Mouse (Mus musculus): ENCODE results near the gene Rcor1.

Gene Rcor1

DNA sequence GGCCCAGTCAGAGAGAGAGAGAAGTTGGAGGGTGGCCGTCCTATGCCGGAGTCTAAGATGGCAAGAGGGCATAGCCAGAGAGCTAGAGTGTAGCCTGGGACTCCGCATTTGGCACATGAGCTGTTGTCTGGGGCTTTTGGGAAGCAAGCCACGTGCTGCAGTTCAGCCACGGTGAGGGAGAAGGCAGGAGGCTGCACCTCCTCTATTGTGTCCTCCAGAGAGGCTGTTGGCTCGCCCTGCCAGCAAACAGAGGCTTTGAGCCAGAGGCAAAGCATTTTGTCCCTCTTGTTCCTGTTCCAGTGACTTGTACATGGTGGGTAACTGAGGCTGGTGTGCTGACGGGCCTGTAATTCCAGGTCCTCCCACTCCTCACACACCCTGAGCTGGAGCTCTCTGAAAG lies 95.0 kb downstream of the Rcor1 start:
- DNase-seq (ENCODE audit: low read depth, low spot score) = no peak

DNA sequence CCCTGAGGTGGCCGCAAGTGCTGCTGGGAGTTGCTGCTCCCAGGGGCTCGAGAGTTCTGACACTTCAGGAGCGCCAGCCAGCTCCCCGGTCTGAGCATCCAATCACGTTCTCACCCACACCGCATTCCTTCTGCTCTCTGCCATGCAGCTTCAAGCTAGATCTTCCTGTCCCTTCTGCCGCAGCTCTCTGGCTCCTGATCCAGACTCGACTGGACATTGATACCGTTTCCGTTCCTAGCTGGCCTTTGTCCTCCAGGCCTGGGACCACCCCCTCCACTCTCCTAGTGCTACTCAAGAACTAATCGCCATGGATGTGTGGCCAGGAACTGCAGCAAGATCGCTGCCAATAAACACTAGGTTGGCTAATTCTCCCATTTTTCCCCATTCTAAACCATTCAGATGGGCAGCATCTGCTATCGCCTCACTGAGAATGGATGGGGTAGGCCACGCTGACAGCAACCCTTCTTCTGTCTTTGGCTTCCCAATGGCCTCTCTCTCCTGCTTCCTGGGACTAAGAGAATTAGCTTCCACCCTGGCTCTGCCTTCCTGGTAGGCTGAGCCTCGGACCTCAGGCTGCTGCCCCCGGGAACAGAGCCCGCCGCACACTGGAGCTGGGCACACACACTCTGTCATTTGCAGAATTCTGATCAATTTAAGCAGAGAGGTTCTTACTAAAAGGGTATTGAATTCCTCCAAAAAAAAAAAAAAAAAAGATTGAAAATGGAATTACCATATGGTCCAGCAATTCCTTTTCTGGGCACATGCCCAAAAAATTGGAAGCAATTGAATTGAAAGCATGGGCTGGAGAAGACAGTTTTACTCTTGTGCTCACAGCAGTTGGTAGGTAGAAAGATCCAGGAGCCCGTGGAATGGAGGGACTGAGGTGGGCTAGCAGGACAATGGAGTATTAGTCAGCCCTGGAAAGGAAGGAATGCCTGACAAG lies 95.9 kb downstream of the Rcor1 start:
- DNase-seq (ENCODE audit: low read depth, low spot score) = no peak

DNA sequence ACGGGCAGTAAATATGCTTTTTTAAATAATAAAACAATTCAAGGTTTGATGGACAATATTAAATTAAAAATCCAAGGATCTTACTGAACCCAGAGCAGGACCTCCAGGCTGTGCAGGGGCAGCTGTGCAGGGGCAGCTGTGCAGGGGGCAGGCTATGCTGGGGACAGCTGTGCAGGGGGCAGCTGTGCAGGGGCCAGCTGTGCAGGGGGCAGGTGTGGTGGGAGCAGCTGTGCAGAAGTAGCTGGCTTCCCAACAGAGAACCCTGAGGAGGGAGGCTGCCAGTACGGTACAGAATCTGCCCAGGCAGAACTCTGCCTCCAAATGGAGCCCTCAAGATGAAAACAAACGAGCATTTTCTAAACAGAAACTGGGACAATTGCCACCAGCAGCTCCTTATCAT lies 96.8 kb downstream of the Rcor1 start:
- no peak for DNase-seq (ENCODE audit: low read depth, low spot score)

DNA sequence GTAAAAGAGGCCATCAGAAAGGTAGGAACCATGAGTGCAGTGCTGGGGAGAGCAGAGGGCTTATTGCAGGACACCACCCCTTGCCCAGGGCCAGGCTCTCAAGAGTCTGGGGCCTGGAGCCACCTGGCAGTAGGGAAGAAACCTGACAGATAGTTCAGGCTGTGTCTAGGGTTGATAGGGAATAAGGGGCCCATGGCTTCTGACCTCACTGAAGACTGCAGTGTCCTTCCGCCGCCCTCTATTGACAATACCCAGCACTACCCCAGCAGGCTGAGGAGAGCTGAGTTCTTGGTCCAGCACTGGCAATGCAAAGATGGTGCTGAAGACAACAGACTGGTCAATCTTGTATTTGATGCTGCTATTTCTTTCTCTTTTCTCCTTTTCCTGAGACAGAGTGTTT lies 97.9 kb downstream of the Rcor1 start:
- no peak for DNase-seq (ENCODE audit: low read depth, low spot score)

DNA sequence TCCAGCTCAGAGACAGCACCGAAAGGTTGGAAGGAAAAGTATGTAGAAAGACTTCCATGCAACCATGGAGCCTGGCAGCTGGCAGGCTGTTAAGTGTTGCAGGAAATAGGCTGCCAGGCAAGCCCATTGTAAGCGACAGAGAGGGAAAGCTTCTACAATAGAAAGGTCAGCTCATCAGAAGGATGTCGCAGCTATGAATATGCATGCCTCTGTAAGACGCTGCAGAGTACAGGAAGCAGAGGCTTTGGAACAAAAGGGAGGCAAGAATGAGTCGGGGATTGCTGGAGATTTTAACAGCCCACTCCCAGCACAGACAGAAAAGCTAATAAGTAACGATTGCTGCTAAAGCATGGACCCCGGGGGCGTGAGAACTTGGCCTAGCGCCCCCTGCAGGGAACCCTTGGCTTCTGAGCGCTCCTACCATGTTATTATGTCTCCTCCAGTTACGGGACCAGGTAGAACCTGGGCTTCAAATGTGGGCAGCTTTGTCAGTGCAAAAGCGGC lies 103.9 kb downstream of the Rcor1 start:
- no peak for DNase-seq (ENCODE audit: low read depth, low spot score)

DNA sequence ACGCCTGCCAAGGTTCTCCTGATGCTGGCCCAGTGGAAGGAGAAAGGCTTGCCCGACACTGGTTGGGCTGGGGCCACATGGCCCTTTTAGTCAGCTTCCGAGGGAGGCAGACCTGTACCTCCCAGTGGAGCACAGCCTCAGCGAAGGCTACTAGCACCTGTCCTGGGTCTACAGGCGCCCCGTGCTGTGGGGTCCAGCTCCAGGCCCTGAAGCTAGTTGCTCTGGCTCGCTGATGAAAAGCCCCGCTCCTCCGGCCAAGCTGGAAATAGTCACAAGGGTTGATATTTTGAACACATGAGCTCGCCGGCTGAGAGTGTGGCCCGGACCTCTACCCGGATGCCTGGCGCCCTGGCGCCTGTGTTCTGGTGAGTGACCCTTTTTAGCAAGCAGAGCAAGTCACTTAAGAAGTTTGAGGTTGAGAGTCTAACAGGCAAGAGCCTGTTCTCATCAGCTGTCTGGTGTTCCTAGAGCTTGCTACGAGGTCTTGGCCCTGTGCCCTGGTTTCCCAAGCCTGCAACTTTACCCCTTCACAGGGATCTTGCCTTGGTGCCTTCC lies 104.4 kb downstream of the Rcor1 start:
- DNase-seq (ENCODE audit: low read depth, low spot score) = no peak

DNA sequence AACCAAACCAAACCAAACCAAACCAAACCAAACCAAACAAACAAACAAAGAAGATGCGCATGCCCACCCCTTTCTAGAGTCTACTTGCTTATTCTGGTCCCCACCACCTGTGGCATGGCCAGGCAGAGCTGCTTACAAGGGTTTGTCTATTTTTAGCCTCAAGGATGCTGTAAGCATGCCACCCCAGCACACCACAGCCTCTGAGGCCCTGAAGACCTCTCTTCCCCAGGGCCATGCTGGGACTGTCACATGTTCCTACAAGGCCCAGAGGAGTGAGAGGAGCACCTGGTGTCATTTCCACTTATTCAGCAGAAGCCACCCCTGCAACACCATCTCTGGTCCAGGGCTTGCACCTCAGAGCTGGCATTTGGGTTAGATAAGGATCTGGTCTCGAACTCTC lies 105.4 kb downstream of the Rcor1 start:
- no peak for DNase-seq (ENCODE audit: low read depth, low spot score)

DNA sequence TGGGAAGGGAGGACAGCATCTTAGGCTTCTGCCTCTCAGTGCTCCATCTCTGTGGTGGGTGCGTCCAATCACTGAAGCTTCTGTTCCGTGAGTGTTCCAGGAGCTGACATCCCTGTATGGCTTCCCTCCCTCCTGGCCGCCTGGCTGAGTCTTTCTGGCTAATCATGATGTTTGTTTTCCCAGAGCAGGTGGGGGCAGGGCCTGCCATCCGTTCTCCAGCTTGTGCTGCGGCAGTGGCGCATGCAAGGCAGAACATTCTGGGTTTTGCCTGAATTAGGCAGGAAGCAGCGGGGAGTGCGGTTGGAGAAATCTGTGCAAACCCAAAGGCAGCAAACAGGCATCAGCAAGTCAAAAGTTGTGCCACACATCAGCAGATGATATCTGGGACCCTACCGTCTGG lies 106.1 kb downstream of the Rcor1 start:
- DNase-seq (ENCODE audit: low read depth, low spot score) = no peak

DNA sequence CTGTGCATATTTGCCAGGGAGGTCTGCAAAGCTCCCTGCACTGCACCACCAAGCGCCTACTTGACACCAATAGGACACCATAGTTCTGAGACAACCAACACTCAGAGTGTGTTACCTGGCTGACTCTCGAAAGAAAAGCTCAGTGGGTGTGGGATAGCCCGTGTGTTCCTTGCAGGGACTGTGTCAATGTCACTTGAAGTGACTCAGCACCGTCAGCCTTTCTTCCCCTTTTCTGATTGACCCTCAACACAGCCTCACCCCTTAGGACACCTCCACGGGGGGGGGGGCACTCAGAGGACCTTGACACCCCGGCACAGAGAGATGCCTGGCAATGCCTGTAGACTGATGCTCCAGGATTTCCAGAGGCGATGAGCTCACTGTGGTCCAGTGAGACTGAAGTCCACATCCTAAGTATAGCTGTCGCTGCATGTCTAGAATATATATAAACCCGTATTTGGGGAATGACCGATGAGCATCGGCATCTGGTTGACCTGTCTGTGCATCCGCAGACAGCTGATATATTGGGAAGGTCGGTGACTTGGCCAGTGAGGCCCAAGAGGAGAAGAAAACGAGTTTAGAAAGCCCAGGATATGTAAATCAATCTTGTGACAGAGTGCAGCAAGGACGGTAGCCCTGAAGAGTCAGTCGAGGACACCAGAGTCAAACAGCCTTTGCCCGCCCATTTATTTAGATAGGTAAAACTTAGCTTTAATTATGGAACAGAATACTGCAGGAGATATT lies 110.5 kb downstream of the Rcor1 start:
- no peak for DNase-seq (ENCODE audit: low read depth, low spot score)

DNA sequence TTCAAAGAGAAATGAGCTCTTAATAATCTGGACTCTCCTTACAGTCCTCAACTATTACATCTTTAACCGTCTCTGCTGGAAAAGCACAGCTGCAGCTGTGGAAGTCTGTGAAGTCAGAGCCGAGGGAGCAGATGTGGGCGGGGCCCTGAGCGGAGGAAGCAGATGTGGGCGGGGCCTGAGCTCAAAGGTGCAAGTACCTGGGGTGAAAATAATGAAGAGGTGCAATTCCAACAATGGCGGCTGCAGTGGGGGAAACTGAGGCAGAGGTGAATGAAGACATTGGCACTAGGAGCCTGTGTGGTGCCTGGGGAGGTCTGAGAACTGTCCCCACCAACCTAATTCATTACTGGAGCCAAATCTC lies 111.1 kb downstream of the Rcor1 start:
- DNase-seq (ENCODE audit: low read depth, low spot score) = no peak

DNA sequence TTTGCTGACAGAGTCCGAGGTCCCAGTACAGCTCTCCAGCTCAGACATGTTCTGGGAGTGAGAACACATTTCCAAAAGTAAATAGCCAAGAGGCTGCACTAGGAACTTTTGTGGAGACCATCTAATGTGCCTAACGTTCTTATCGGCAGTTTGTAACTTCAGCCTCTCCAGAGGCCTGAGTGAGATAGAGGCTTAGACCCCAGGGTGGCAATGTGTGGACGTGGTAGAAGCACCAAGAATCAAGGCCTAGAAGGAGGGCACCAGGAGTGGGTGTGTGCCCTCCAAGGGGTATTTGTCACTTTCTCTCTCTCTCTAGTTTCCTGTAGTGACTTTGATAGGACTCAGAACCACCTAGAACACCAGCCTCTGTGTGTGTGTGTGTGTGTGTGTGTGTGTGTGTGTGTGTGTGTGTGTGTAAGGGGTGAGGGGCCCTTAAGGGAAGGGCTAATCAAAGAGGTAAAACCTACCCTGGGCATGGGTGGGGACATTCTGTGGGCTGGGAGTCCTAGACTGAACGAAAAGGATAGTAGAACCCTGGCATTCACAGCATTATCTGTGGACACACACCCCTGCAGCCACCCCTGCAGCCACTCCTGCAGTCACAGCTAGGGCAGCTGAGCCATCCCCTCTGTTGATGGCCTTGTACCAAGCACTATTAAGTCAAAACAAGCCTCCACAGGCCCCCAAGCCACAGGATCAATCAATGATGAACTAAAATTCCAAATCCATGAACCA lies 112.4 kb downstream of the Rcor1 start:
- DNase-seq (ENCODE audit: low read depth, low spot score) = no peak

DNA sequence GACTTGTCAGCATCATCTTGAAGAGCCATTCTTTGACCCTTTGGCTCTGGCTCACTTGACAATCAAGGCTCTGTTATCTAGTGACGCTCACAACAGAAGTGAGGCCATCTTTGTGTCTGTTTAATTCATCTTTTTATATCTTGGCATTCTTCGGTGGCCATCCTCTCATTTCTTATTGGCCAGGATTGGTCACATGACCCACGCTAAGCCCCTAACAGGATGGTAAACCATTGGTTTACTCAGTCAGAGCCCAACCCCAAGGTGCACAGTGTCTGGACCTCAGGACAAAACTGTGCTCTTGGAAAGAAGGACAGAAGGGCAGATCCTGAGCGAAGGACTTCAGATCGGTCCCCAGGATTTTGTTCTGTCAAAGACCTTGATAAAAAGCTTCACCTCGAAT lies 113.4 kb downstream of the Rcor1 start:
- no peak for DNase-seq (ENCODE audit: low read depth, low spot score)

DNA sequence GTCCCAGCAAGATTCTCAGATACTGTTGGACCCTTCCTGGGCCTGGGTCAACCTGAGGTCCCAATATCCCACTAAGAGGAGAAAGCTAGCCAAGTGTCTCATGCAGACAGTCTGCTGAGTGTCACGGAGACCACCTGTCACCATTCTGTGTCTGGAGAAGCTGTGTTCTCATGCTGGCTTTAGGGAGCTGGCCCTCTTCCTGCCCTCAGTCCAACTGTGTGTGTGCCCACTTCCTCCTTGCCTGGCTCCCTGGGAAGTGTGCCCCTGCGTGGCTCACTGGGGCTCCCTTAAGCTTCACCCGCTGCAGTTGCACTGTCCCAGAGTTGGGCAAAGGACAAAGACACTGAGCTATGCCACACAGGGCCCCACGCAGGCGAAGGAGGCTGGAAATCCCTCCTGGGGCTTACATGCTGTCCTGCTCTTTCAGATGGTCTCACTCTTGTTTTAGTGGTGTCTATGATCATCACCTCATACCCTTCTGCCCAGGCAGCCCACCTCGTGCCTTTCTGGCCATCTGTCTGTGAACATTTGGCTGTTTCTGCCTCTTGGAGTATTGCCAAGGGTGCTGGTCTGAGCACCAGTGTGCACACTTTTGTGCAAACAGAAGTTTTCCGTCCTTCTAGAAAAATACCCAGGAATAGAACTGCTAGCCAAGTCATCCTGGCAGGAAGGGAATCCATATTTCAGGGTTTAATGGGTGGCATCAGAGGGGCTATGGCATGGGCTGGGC lies 114.0 kb downstream of the Rcor1 start:
- no peak for DNase-seq (ENCODE audit: low read depth, low spot score)

DNA sequence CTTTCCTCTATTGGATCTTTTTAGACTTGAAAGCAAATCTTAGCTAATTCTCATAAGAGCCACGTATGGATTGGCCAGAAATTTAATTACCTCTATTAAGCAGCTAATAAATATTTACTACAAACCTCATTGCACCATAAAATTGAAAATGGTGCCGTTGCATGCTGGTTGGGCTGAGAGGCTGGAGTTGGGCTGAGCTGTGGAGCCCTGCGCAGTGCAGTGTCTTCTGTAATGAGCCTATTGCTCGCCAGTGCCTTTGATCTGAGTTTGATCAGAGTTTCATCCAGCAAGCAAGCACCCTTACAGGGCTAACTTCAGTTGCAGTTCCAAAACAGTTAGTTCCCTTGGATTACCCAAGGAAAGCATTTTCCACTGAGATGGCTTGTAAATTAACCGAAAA lies 114.8 kb downstream of the Rcor1 start:
- DNase-seq (ENCODE audit: low read depth, low spot score) = no peak

DNA sequence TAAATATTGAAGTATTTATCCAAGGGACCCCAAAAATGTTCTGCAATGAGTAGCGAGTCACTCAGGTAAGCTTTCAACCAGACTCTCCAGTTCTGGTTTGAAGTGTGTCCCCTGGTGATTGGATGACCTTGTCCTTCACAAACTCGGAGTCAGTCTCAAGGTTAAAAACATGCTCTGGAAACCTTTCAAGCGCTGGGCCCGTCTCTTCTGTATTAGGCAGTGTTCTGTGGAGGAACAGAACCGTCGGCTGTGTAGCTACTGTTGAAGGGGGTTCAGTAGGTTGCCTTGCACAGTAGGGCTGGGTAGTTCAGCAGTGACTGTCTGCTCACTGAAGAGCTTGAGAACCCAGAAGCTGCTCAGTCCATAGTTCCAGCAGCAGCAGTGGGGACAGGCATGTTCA lies 115.5 kb downstream of the Rcor1 start:
- DNase-seq (ENCODE audit: low read depth, low spot score) = no peak

DNA sequence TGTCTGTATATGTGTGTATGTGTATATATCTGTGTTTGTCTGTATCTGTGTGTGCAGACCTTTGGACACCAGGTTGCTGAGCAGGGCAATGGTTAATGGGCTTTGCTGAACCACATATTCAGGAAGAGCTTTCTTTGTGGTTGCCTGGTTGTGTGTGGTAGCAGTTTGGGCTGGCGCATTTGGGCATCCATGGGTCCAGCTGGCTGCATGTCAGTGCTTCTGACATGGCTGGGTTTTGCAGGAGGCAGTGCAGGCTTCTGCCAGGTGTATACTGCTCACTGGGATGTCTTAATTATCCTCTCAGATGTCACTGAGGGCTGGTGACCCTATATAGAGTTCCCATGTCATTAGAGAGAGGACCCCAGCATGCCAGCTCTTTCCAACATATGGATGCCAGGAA lies 116.6 kb downstream of the Rcor1 start:
- DNase-seq (ENCODE audit: low read depth, low spot score) = no peak

DNA sequence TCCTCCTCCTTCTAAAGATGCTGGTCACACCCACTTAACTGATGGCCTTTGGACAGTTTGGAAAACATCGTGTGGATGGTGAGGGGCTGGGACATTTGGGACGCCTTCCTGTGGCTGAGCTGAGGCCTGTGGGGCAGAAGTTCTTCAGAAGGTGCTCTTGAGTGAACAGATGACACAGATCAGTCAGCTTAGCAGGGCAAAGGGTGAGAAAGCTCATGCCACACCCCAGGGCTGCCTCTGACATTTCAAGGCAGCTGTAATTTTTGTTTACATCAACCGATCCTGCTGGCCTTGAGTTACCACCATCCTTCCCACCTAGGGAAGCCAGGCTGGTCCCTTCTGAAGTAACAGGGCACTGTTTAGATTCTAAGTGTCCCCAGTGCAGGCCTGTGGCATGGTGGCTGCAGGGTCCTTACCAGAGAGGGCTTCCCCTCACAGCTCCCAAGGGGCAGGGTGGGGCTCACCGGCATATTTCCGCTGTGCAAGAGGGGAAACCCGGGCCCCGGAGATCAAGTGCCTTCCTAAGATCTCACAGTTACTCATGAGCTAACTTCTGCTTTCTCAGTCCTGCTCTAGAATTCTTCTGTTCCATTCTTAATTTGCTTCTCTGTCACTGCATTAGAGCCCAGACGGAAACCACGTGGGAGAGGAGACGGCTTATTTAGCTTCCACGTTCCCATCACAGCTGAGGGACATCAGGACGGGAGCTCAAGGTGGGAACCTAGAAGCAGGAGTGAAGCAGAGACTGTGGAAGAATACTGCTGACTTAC lies 120.7 kb downstream of the Rcor1 start:
- DNase-seq (ENCODE audit: low read depth, low spot score) = no peak

DNA sequence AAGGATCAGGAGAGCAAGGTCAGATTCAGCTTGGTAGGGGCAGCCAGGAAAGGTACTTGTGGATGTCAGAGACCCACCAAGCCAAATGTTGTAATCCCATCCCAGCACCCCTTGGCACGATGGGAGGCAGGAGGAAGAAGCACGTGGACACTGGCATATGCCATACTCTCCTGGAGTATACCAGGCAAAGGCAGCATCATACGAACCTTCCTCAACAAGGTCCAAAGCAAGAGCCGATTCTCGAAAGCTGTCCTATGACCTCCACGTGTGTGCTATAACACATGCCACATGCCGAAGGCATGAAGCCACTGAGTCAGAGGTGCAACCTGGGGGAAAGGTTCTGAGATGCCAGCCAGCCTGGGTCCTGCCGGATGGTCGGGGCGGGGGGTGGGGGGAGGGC lies 121.7 kb downstream of the Rcor1 start:
- DNase-seq (ENCODE audit: low read depth, low spot score) = no peak

DNA sequence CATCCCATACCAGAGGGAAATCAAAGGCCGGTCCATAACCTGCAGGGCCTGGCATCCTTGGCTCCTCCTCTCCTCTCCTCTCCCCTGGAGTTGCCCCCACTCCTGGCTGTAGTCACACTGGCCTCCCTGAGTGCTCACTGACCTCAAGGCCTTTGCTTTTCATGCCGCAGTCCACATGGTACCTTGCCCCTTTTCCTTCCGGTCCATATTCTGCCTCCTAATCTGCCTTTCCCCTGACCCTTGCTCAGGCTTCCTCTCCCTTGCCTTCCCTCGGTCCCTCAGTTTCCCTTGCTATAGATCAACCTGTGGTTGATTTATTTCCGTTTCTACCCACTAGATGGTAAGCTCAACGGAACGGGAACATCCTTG lies 122.8 kb downstream of the Rcor1 start:
- no peak for DNase-seq (ENCODE audit: low read depth, low spot score)

DNA sequence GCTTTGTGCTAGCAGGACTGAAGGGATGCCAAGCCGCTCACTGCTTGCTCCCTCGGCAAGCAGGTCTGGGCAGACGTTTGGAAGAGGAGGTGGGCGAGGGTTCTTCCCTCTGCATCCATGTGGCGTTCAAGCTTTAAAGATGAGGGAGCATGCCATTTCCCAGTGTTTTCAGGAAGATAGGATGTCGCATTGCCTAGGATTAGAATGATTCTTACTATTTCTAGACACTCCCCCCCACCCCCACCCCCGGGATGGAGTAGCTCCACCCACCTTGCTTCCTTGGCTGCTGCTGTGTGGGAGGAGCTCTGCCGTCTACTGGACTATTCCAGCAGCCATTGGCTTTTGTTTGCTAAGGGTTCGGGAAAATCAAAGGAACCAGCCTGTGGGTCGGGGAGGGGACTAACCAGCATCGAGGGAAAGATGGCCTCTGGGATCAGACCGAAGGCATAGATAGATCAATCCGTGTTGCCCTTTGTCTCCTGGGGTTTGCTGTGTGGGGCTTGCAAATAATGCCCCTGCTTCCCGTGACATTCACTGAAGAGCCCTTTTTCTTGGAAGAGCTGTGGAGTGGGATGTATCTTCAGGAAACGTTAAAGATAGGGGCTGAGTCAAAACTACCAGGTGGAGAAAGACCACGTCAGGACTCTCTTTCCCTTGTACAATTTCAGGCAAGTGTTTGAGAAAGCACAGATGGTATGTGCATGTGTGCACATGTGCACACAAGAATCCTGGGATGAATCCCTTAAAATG lies 123.3 kb downstream of the Rcor1 start:
- DNase-seq (ENCODE audit: low read depth, low spot score) = peak; percentile 46
